Mouse (Mus musculus): ENCODE measurements around the gene Mlxipl. TPM values are rescaled to one million over a fixed set of nuclear protein-coding genes. Genes with fewer than 3 reads are reported as not detected.

Gene Mlxipl
- polyA plus RNA-seq, 1 experiment from 2014 or later, result 5.8 TPM

- Histone ChIP-seq H3K4me3 (replicated peaks) (peak overlapping the region; percentile 80), H3K4me2 (peak overlapping the region; percentile 66), H3K27me3 (replicated peaks) (no peaks in the 10 kb centered on the region), H3K27ac (peak overlapping the region; percentile 95), H3K4me1 (peaks cover 17% of the 10 kb centered on the region), H3K9ac (peak overlapping the region; percentile 89), H3K36me3 (0 out of 2 replicates have a peak, but pooled peaks cover under 1% of the 10 kb centered on the region), H3K9me3 (no peaks in the 10 kb centered on the region)
- peak; percentile 61; the same call in 1 of the 2 replicates for ATAC-seq (ENCODE audit: insufficient read depth, low FRiP score, low read depth)
- under 1% methylated on average over 99 of the region's 102 CpGs for WGBS
These were observed 97.9 kb downstream of the Mlxipl start for GRCm38 (mm10) chr5:135187349-135188213.

Other genes with a start within 250 kb of the Mlxipl start
- gene Tmem270, start 183.2 kb upstream of the Mlxipl start, polyA plus RNA-seq (2015; fragmentation: Nextera tagmentation; extraction: Ambion mirVana), result not detected in 2 replicates
- 7.9 and 22.3 TPM in 2 replicates for gene Cldn13, start 174.4 kb upstream of the Mlxipl start, polyA plus RNA-seq (2015; fragmentation: Nextera tagmentation; extraction: Ambion mirVana)
- 20.9 and 21.0 TPM in 2 replicates for gene Mettl27, start 157.5 kb upstream of the Mlxipl start, polyA plus RNA-seq (2015; fragmentation: Nextera tagmentation; extraction: Ambion mirVana)
- gene Cldn4, start 143.0 kb upstream of the Mlxipl start, polyA plus RNA-seq (2015; fragmentation: Nextera tagmentation; extraction: Ambion mirVana), result 54.5 and 58.6 TPM in 2 replicates
- gene Cldn3, start 103.7 kb upstream of the Mlxipl start, polyA plus RNA-seq (2015; fragmentation: Nextera tagmentation; extraction: Ambion mirVana), result 120 and 147 TPM in 2 replicates
- 70.9 and 78.9 TPM in 2 replicates for gene Abhd11, start 80.7 kb upstream of the Mlxipl start, polyA plus RNA-seq (2015; fragmentation: Nextera tagmentation; extraction: Ambion mirVana)
- 11.8 and 12.3 TPM in 2 replicates for gene Stx1a, start 66.4 kb upstream of the Mlxipl start, polyA plus RNA-seq (2015; fragmentation: Nextera tagmentation; extraction: Ambion mirVana)
- gene Dnajc30, start 25.7 kb upstream of the Mlxipl start, polyA plus RNA-seq (2015; fragmentation: Nextera tagmentation; extraction: Ambion mirVana), result 28.9 and 33.5 TPM in 2 replicates
- 98.6 and 112 TPM in 2 replicates for gene Bud23, start 24.9 kb upstream of the Mlxipl start, polyA plus RNA-seq (2015; fragmentation: Nextera tagmentation; extraction: Ambion mirVana)
- gene Vps37d, start 11.6 kb upstream of the Mlxipl start, polyA plus RNA-seq (2015; fragmentation: Nextera tagmentation; extraction: Ambion mirVana), result 7.3 and 7.6 TPM in 2 replicates
- gene Tbl2, start 59.8 kb downstream of the Mlxipl start, polyA plus RNA-seq (2015; fragmentation: Nextera tagmentation; extraction: Ambion mirVana), result 20.9 and 27.0 TPM in 2 replicates
- 48.4 and 56.0 TPM in 2 replicates for gene Bcl7b, start 78.4 kb downstream of the Mlxipl start, polyA plus RNA-seq (2015; fragmentation: Nextera tagmentation; extraction: Ambion mirVana)
- gene Baz1b, start 97.4 kb downstream of the Mlxipl start, polyA plus RNA-seq (2015; fragmentation: Nextera tagmentation; extraction: Ambion mirVana), result 37.3 and 40.1 TPM in 2 replicates
- gene Fzd9, start 161.3 kb downstream of the Mlxipl start, polyA plus RNA-seq (2015; fragmentation: Nextera tagmentation; extraction: Ambion mirVana), result 0.90 and 1.4 TPM in 2 replicates

Measured in stomach, embryonic 15.5 days (tissue).